Mouse (Mus musculus) heart, adult 2 months (tissue): Measurements from ENCODE around the gene Stradb.

Source experiments
- CTCF ChIP-seq: fragments of 200-600 bp; IDR thresholded peaks from 2 replicates; pipeline ENCODE4 v1.8.1; 2022; ENCODE audit warnings: antibody characterized with exemption, mild to moderate bottlenecking, moderate library complexity
- EP300 ChIP-seq: fragments of 200-500 bp; IDR thresholded peaks from 2 replicates; pipeline ENCODE4 v1.6.1; 2011; ENCODE audit warnings: low read depth, low read length, control low read depth; ENCODE audit not compliant: insufficient read depth
- POLR2A ChIP-seq: fragments of 200-500 bp; IDR thresholded peaks from 2 replicates; pipeline ENCODE4 v1.6.1; 2011; ENCODE audit warnings: mild to moderate bottlenecking, low read depth, low read length, control low read depth; ENCODE audit not compliant: insufficient read depth

GRCm38 (mm10) chr1:58957931-58958330, 15.4 kb upstream of the Stradb start:
- TF ChIP-seq CTCF (peak; percentile 32), EP300 (0 out of 2 replicates have a peak, but pooled peaks have one; percentile 36), POLR2A (no peak)
